Mouse (Mus musculus): ENCODE measurements around the gene Egflam. TPM values are rescaled to one million over a fixed set of nuclear protein-coding genes. Genes with fewer than 3 reads are reported as not detected.

Egflam gene
- polyA plus RNA-seq, 1 experiment from 2014 or later, result 18.0 TPM

- ATAC-seq (ENCODE audit: insufficient read depth), result no peak
- DNase-seq, result no peak
- Histone ChIP-seq H3K36me3 (ENCODE audit: insufficient read depth) (0 out of 2 replicates have a peak, but pooled peaks cover 5% of the 10 kb centered on the region), H3K4me2 (no peak overlapping the region), H3K27ac (ENCODE audit: low read depth) (no peak overlapping the region), H3K4me3 (ENCODE audit: low read depth, low read length) (no peak overlapping the region), H3K9ac (no peak overlapping the region), H3K27me3 (ENCODE audit: insufficient read depth, low read length) (no peaks in the 10 kb centered on the region), H3K9me3 (ENCODE audit: low read depth, low read length) (no peaks in the 10 kb centered on the region), H3K4me1 (ENCODE audit: insufficient read depth) (peaks cover 16% of the 10 kb centered on the region)
- WGBS, result 72% methylated on average over 7 of the region's 7 CpGs
- TF ChIP-seq CTCF (IDR thresholded peaks at IDR 0.05; ENCODE audit: low read depth), result no peak
Measured at GRCm38 (mm10) chr15:7207292-7207691, 190.9 kb downstream of the Egflam start.

- DNase-seq (no peak), ATAC-seq (ENCODE audit: insufficient read depth) (no peak)
- no peak overlapping the region for H3K4me3 ChIP-seq (ENCODE audit: low read depth, low read length)
- H3K27me3 ChIP-seq (ENCODE audit: insufficient read depth, low read length), result no peaks in the 10 kb centered on the region
- TF ChIP-seq CTCF (IDR thresholded peaks at IDR 0.05; ENCODE audit: low read depth), result no peak
- H3K9ac ChIP-seq, result no peak overlapping the region
- no peak overlapping the region for H3K4me2 ChIP-seq
- peaks cover 25% of the 10 kb centered on the region for H3K4me1 ChIP-seq (ENCODE audit: insufficient read depth)
- no peaks in the 10 kb centered on the region for H3K9me3 ChIP-seq (ENCODE audit: low read depth, low read length)
- no peak overlapping the region for H3K27ac ChIP-seq (ENCODE audit: low read depth)
- H3K36me3 ChIP-seq (ENCODE audit: insufficient read depth), result 0 out of 2 replicates have a peak, but pooled peaks cover 5% of the 10 kb centered on the region
- WGBS, result 29% methylated on average over 5 of the region's 5 CpGs
Measured at GRCm38 (mm10) chr15:7206110-7206509, 192.1 kb downstream of the Egflam start.

GRCm38 (mm10) chr15:7204917-7205316 is 193.3 kb downstream of the Egflam start:
- 90% methylated on average over 13 of the region's 13 CpGs for WGBS

GRCm38 (mm10) chr15:7203606-7204330 is 194.4 kb downstream of the Egflam start:
- TF ChIP-seq CTCF (IDR thresholded peaks at IDR 0.05; ENCODE audit: low read depth), result no peak
- Histone ChIP-seq H3K4me3 (ENCODE audit: low read depth, low read length) (no peak overlapping the region), H3K27me3 (ENCODE audit: insufficient read depth, low read length) (no peaks in the 10 kb centered on the region), H3K9me3 (ENCODE audit: low read depth, low read length) (no peaks in the 10 kb centered on the region), H3K4me1 (ENCODE audit: insufficient read depth) (peaks cover 27% of the 10 kb centered on the region), H3K27ac (ENCODE audit: low read depth) (peak overlapping the region; percentile 75), H3K4me2 (no peak overlapping the region), H3K36me3 (ENCODE audit: insufficient read depth) (0 out of 2 replicates have a peak, but pooled peaks cover 5% of the 10 kb centered on the region), H3K9ac (no peak overlapping the region)
- DNase-seq, result peak; percentile 80
- ATAC-seq (ENCODE audit: insufficient read depth), result peak; percentile 62
- WGBS, result 31% methylated on average over 9 of the region's 9 CpGs

More at GRCm38 (mm10) chr15:7204917-7205316, 193.3 kb downstream of the Egflam start:
- Histone ChIP-seq H3K27ac (ENCODE audit: low read depth) (no peak overlapping the region), H3K4me3 (ENCODE audit: low read depth, low read length) (no peak overlapping the region), H3K36me3 (ENCODE audit: insufficient read depth) (0 out of 2 replicates have a peak, but pooled peaks cover 5% of the 10 kb centered on the region), H3K4me1 (ENCODE audit: insufficient read depth) (peaks cover 25% of the 10 kb centered on the region), H3K4me2 (no peak overlapping the region), H3K9me3 (ENCODE audit: low read depth, low read length) (no peaks in the 10 kb centered on the region), H3K9ac (no peak overlapping the region), H3K27me3 (ENCODE audit: insufficient read depth, low read length) (no peaks in the 10 kb centered on the region)
- no peak for DNase-seq
- no peak for ATAC-seq (ENCODE audit: insufficient read depth)
- TF ChIP-seq CTCF (IDR thresholded peaks at IDR 0.05; ENCODE audit: low read depth), result no peak

- 91% methylated on average over 5 of the region's 5 CpGs for WGBS
- Histone ChIP-seq H3K4me3 (ENCODE audit: low read depth, low read length) (no peak overlapping the region), H3K36me3 (ENCODE audit: insufficient read depth) (0 out of 2 replicates have a peak, but pooled peaks cover 5% of the 10 kb centered on the region), H3K4me1 (ENCODE audit: insufficient read depth) (peaks cover 27% of the 10 kb centered on the region), H3K4me2 (no peak overlapping the region), H3K9me3 (ENCODE audit: low read depth, low read length) (no peaks in the 10 kb centered on the region), H3K9ac (no peak overlapping the region), H3K27me3 (ENCODE audit: insufficient read depth, low read length) (no peaks in the 10 kb centered on the region), H3K27ac (ENCODE audit: low read depth) (peak overlapping the region; percentile 75; the same call in 1 of the 2 replicates)
- ATAC-seq (ENCODE audit: insufficient read depth) (no peak), DNase-seq (no peak)
- no peak for TF ChIP-seq CTCF (IDR thresholded peaks at IDR 0.05; ENCODE audit: low read depth)
Measured at GRCm38 (mm10) chr15:7202981-7203380, 195.2 kb downstream of the Egflam start.

GRCm38 (mm10) chr15:7201421-7202380 is 196.5 kb downstream of the Egflam start:
- H3K4me1 ChIP-seq (ENCODE audit: insufficient read depth), result peaks cover 27% of the 10 kb centered on the region
- no peak for ATAC-seq (ENCODE audit: insufficient read depth)
- 44% methylated on average over 9 of the region's 9 CpGs for WGBS
- H3K4me3 ChIP-seq (ENCODE audit: low read depth, low read length), result no peak overlapping the region
- H3K9me3 ChIP-seq (ENCODE audit: low read depth, low read length), result no peaks in the 10 kb centered on the region
- H3K9ac ChIP-seq, result no peak overlapping the region
- peak; percentile 57 for DNase-seq
- H3K4me2 ChIP-seq, result no peak overlapping the region
- no peaks in the 10 kb centered on the region for H3K27me3 ChIP-seq (ENCODE audit: insufficient read depth, low read length)
- H3K36me3 ChIP-seq (ENCODE audit: insufficient read depth), result no peaks in the 10 kb centered on the region
- H3K27ac ChIP-seq (ENCODE audit: low read depth), result peak overlapping the region; percentile 72; the same call in 1 of the 2 replicates
- TF ChIP-seq CTCF (IDR thresholded peaks at IDR 0.05; ENCODE audit: low read depth), result no peak

- Histone ChIP-seq H3K9ac (no peak overlapping the region), H3K27ac (ENCODE audit: low read depth) (no peak overlapping the region), H3K4me3 (ENCODE audit: low read depth, low read length) (no peak overlapping the region), H3K9me3 (ENCODE audit: low read depth, low read length) (no peaks in the 10 kb centered on the region), H3K4me1 (ENCODE audit: insufficient read depth) (peaks cover 27% of the 10 kb centered on the region), H3K27me3 (ENCODE audit: insufficient read depth, low read length) (no peaks in the 10 kb centered on the region), H3K36me3 (ENCODE audit: insufficient read depth) (no peaks in the 10 kb centered on the region), H3K4me2 (no peak overlapping the region)
- WGBS, result 63% methylated on average over 6 of the region's 6 CpGs
- no peak for TF ChIP-seq CTCF (IDR thresholded peaks at IDR 0.05; ENCODE audit: low read depth)
- ATAC-seq (ENCODE audit: insufficient read depth), result no peak
- DNase-seq, result no peak
Measured at GRCm38 (mm10) chr15:7200286-7200685, 197.9 kb downstream of the Egflam start.

All from lung, embryonic 14.5 days (tissue).